Mouse (Mus musculus) hindbrain, embryonic 13.5 days (tissue): ENCODE measurements around the gene Apol9b. TPM values are rescaled to one million over a fixed set of nuclear protein-coding genes. Genes with fewer than 3 reads are reported as not detected.
"Not testable (repeated sequence)": the region's sequence is repeated elsewhere in the genome, so short reads cannot be mapped to it uniquely, and the experiment has no call there.

Source experiments
- ATAC-seq: fragments of 200-750 bp; cut with Nextera tagmentation; 2 replicates; pipeline ENCODE4 v1.8.0; 2017; ENCODE audit warnings: moderate TSS enrichment; ENCODE audit not compliant: low FRiP score
- H3K27ac ChIP-seq: fragments of 300-500 bp; sonication (generic); 2 replicates; pipeline ENCODE4 v1.5.1; 2015; ENCODE audit warnings: inconsistent platforms, mild to moderate bottlenecking, moderate library complexity
- H3K27me3 ChIP-seq: fragments of 300-500 bp; sonication (generic); 2 replicates; pipeline ENCODE4 v1.6.1; 2015; ENCODE audit warnings: mild to moderate bottlenecking, inconsistent platforms
- H3K36me3 ChIP-seq: fragments of 300-500 bp; sonication (generic); 2 replicates; pipeline ENCODE4 v1.6.1; 2015; ENCODE audit warnings: mild to moderate bottlenecking, inconsistent platforms
- H3K4me1 ChIP-seq: fragments of 300-500 bp; sonication (generic); replicated peaks from 2 replicates; pipeline ENCODE4 v1.6.1; 2015; ENCODE audit warnings: inconsistent platforms
- H3K4me2 ChIP-seq: fragments of 300-500 bp; sonication (generic); 2 replicates; pipeline ENCODE4 v1.6.1; 2015; ENCODE audit warnings: inconsistent platforms, mild to moderate bottlenecking, moderate library complexity
- H3K4me3 ChIP-seq: fragments of 300-500 bp; sonication (generic); 2 replicates; pipeline ENCODE4 v1.5.1; 2015; ENCODE audit warnings: mild to moderate bottlenecking, inconsistent platforms
- H3K9ac ChIP-seq: fragments of 300-500 bp; sonication (generic); 2 replicates; pipeline ENCODE4 v1.6.1; 2015; ENCODE audit warnings: mild to moderate bottlenecking, inconsistent platforms
- H3K9me3 ChIP-seq: fragments of 300-500 bp; sonication (generic); 2 replicates; pipeline ENCODE4 v1.6.1; 2016; ENCODE audit warnings: inconsistent platforms
- WGBS: fragments of 180-500 bp; shearing (Covaris S2); methylation state at CpG from one replicate; pipeline ENCODE4 v1.1.7; 2015; 5-methylcytosine and 5-hydroxymethylcytosine counted together
- polyA plus RNA-seq: library from polyadenylated mRNA; unstranded; fragments of >200 nt; fragmentation: Nextera tagmentation; extraction: Ambion mirVana; gene quantifications from 2 replicates; pipeline ENCODE4 v1.2.1, GENCODE M21; 2015

The Apol9b gene
- polyA plus RNA-seq, 1 experiment from 2014 or later = not detected

- not testable (repeated sequence) for ATAC-seq, H3K36me3 ChIP-seq, H3K9me3 ChIP-seq, H3K9ac ChIP-seq, H3K27ac ChIP-seq, H3K4me2 ChIP-seq, H3K27me3 ChIP-seq, H3K4me3 ChIP-seq, H3K4me1 ChIP-seq
- 93% methylated on average over 3 of the region's 3 CpGs for WGBS
Observed at GRCm38 (mm10) chr15:77727745-77728144, 1.1 kb upstream of the Apol9b start.

- H3K9ac ChIP-seq = no peak overlapping the region
- H3K4me1 ChIP-seq = no peaks in the 10 kb centered on the region
- ATAC-seq = no peak
- H3K27me3 ChIP-seq = no peaks in the 10 kb centered on the region
- 89% methylated on average over 5 of the region's 5 CpGs for WGBS
- no peaks in the 10 kb centered on the region for H3K36me3 ChIP-seq
- no peaks in the 10 kb centered on the region for H3K9me3 ChIP-seq
- no peak overlapping the region for H3K4me3 ChIP-seq
- H3K4me2 ChIP-seq = no peak overlapping the region
- H3K27ac ChIP-seq = no peak overlapping the region
Observed at GRCm38 (mm10) chr15:77731605-77732004, 2.8 kb downstream of the Apol9b start.

- not testable (repeated sequence) for H3K4me2 ChIP-seq, H3K27me3 ChIP-seq, H3K4me3 ChIP-seq, H3K9me3 ChIP-seq, ATAC-seq, H3K36me3 ChIP-seq, H3K9ac ChIP-seq, H3K4me1 ChIP-seq, H3K27ac ChIP-seq
- 78% methylated on average over 10 of the region's 10 CpGs for WGBS
Observed at GRCm38 (mm10) chr15:77732851-77733250, 4.0 kb downstream of the Apol9b start.

GRCm38 (mm10) chr15:77733380-77733779 lies 4.5 kb downstream of the Apol9b start:
- H3K9me3 ChIP-seq, H3K4me3 ChIP-seq, H3K4me1 ChIP-seq, H3K9ac ChIP-seq, H3K36me3 ChIP-seq, H3K4me2 ChIP-seq, H3K27ac ChIP-seq, ATAC-seq, H3K27me3 ChIP-seq: not testable (repeated sequence)
- whole genome bisulfite sequencing = 85% methylated on average over 8 of the region's 8 CpGs

GRCm38 (mm10) chr15:77733903-77734302 lies 5.1 kb downstream of the Apol9b start:
- H3K27me3 ChIP-seq, H3K36me3 ChIP-seq, ATAC-seq, H3K9me3 ChIP-seq, H3K4me2 ChIP-seq, H3K27ac ChIP-seq, H3K4me1 ChIP-seq, H3K9ac ChIP-seq, H3K4me3 ChIP-seq: not testable (repeated sequence)
- WGBS = 72% methylated on average over 4 of the region's 4 CpGs

GRCm38 (mm10) chr15:77740511-77741297 lies 11.9 kb downstream of the Apol9b start:
- no peak overlapping the region for H3K4me3 ChIP-seq
- WGBS = 79% methylated on average over 9 of the region's 9 CpGs
- H3K9ac ChIP-seq = no peak overlapping the region
- H3K36me3 ChIP-seq = no peaks in the 10 kb centered on the region
- H3K4me2 ChIP-seq = no peak overlapping the region
- ATAC-seq = no peak
- H3K27me3 ChIP-seq = no peaks in the 10 kb centered on the region
- no peaks in the 10 kb centered on the region for H3K4me1 ChIP-seq
- H3K27ac ChIP-seq = no peak overlapping the region
- 0 out of 2 replicates have a peak, but pooled peaks cover 4% of the 10 kb centered on the region for H3K9me3 ChIP-seq

GRCm38 (mm10) chr15:77741556-77741955 lies 12.7 kb downstream of the Apol9b start:
- not testable (repeated sequence) for ATAC-seq, H3K36me3 ChIP-seq, H3K9ac ChIP-seq, H3K27me3 ChIP-seq, H3K4me2 ChIP-seq, H3K4me1 ChIP-seq, H3K4me3 ChIP-seq, H3K9me3 ChIP-seq, H3K27ac ChIP-seq
- WGBS = 92% methylated on average over 6 of the region's 6 CpGs

GRCm38 (mm10) chr15:77744632-77745031 lies 15.8 kb downstream of the Apol9b start:
- no peaks in the 10 kb centered on the region for H3K27me3 ChIP-seq
- ATAC-seq = no peak
- WGBS = 43% methylated on average over 5 of the region's 5 CpGs
- H3K9me3 ChIP-seq = 0 out of 2 replicates have a peak, but pooled peaks cover 4% of the 10 kb centered on the region
- no peaks in the 10 kb centered on the region for H3K36me3 ChIP-seq
- H3K4me1 ChIP-seq = no peaks in the 10 kb centered on the region
- no peak overlapping the region for H3K27ac ChIP-seq
- H3K4me3 ChIP-seq = no peak overlapping the region
- no peak overlapping the region for H3K4me2 ChIP-seq
- H3K9ac ChIP-seq = no peak overlapping the region

GRCm38 (mm10) chr15:77745081-77745480 lies 16.2 kb downstream of the Apol9b start:
- no peaks in the 10 kb centered on the region for H3K4me1 ChIP-seq
- H3K9ac ChIP-seq = no peak overlapping the region
- no peak overlapping the region for H3K4me3 ChIP-seq
- no peaks in the 10 kb centered on the region for H3K36me3 ChIP-seq
- H3K27ac ChIP-seq = no peak overlapping the region
- no peaks in the 10 kb centered on the region for H3K27me3 ChIP-seq
- no peak overlapping the region for H3K4me2 ChIP-seq
- 0 out of 2 replicates have a peak, but pooled peaks cover 4% of the 10 kb centered on the region for H3K9me3 ChIP-seq
- no peak for ATAC-seq

GRCm38 (mm10) chr15:77746326-77746725 lies 17.5 kb downstream of the Apol9b start:
- WGBS = 81% methylated on average over 1 of the region's 1 CpGs
- H3K4me1 ChIP-seq = no peaks in the 10 kb centered on the region
- H3K9ac ChIP-seq = no peak overlapping the region
- H3K27me3 ChIP-seq = no peaks in the 10 kb centered on the region
- H3K27ac ChIP-seq = no peak overlapping the region
- H3K36me3 ChIP-seq = no peaks in the 10 kb centered on the region
- H3K9me3 ChIP-seq = 0 out of 2 replicates have a peak, but pooled peaks cover 4% of the 10 kb centered on the region
- no peak overlapping the region for H3K4me3 ChIP-seq
- no peak overlapping the region for H3K4me2 ChIP-seq
- no peak for ATAC-seq

- Histone ChIP-seq H3K9me3 (no peaks in the 10 kb centered on the region), H3K27me3 (no peaks in the 10 kb centered on the region), H3K36me3 (no peaks in the 10 kb centered on the region), H3K4me3 (no peak overlapping the region), H3K9ac (no peak overlapping the region), H3K4me2 (no peak overlapping the region), H3K4me1 (no peaks in the 10 kb centered on the region; the same call in 1 of the 2 replicates), H3K27ac (no peak overlapping the region)
- WGBS = 93% methylated on average over 3 of the region's 3 CpGs
- ATAC-seq = no peak
Observed at GRCm38 (mm10) chr15:77748414-77748813, 19.6 kb downstream of the Apol9b start.

- H3K4me3 ChIP-seq = no peak overlapping the region
- H3K9ac ChIP-seq = no peak overlapping the region
- H3K9me3 ChIP-seq = no peaks in the 10 kb centered on the region
- no peak overlapping the region for H3K27ac ChIP-seq
- H3K36me3 ChIP-seq = no peaks in the 10 kb centered on the region
- H3K27me3 ChIP-seq = no peaks in the 10 kb centered on the region
- no peak overlapping the region for H3K4me2 ChIP-seq
- ATAC-seq = no peak
- WGBS = 90% methylated on average over 10 of the region's 10 CpGs
- H3K4me1 ChIP-seq = no peaks in the 10 kb centered on the region; the same call in 1 of the 2 replicates
Observed at GRCm38 (mm10) chr15:77749717-77750116, 20.9 kb downstream of the Apol9b start.

- H3K9ac ChIP-seq = no peak overlapping the region
- H3K27me3 ChIP-seq = no peaks in the 10 kb centered on the region
- H3K9me3 ChIP-seq = no peaks in the 10 kb centered on the region
- ATAC-seq = no peak
- H3K4me1 ChIP-seq = no peaks in the 10 kb centered on the region; the same call in 1 of the 2 replicates
- H3K27ac ChIP-seq = no peak overlapping the region
- H3K4me2 ChIP-seq = no peak overlapping the region
- WGBS = 53% methylated on average over 1 of the region's 1 CpGs
- H3K36me3 ChIP-seq = no peaks in the 10 kb centered on the region
- no peak overlapping the region for H3K4me3 ChIP-seq
Observed at GRCm38 (mm10) chr15:77750461-77750860, 21.6 kb downstream of the Apol9b start.
